Mouse (Mus musculus): Measurements from ENCODE around the gene Olfr273. TPM values are rescaled to one million over a fixed set of nuclear protein-coding genes. Genes with fewer than 3 reads are reported as not detected.
"Not testable (repeated sequence)": the region's sequence is repeated elsewhere in the genome, so short reads cannot be mapped to it uniquely, and the experiment has no call there.

Gene Olfr273
- not detected for total RNA-seq (2021)

- intact Hi-C loops (cut with DNase I): no loop called here
- no peak for DNase-seq (ENCODE audit: extremely low spot score in 1 of 2, low spot score in 2 of 2)
Measured at GRCm38 (mm10) chr4:52859136-52859535, at the start of gene Olfr273. Gene Olfr273 (minus strand): TSS chr4:52859236.

GRCm38 (mm10) chr4:52864156-52864555 lies 5.1 kb upstream of the Olfr273 start:
- peak in 1 of 2 experiments; percentile 11 for DNase-seq (ENCODE audit: extremely low spot score in 1 of 2, low spot score in 2 of 2)
- intact Hi-C loops (cut with DNase I): no loop called here

GRCm38 (mm10) chr4:52849672-52850071 lies 9.4 kb downstream of the Olfr273 start:
- intact Hi-C loops (cut with DNase I): no loop called here
- DNase-seq (ENCODE audit: extremely low spot score in 1 of 2, low spot score in 2 of 2): no peak

- no peak for DNase-seq (ENCODE audit: extremely low spot score in 1 of 2, low spot score in 2 of 2)
Measured at GRCm38 (mm10) chr4:52849039-52849635, 9.9 kb downstream of the Olfr273 start.

GRCm38 (mm10) chr4:52845411-52845810 lies 13.6 kb downstream of the Olfr273 start:
- DNase-seq (ENCODE audit: extremely low spot score in 1 of 2, low spot score in 2 of 2); intact Hi-C loops (cut with DNase I): not testable (repeated sequence)

More at GRCm38 (mm10) chr4:52849039-52849635, 9.9 kb downstream of the Olfr273 start:
- intact Hi-C loops (cut with DNase I): no loop called here

GRCm38 (mm10) chr4:52821375-52821774 lies 37.7 kb downstream of the Olfr273 start:
- intact Hi-C loops (cut with DNase I): no loop called here
- DNase-seq (ENCODE audit: extremely low spot score in 1 of 2, low spot score in 2 of 2): no peak

- intact Hi-C loops (cut with DNase I): no loop called here
Measured at GRCm38 (mm10) chr4:52814304-52814703, 44.7 kb downstream of the Olfr273 start, which contains the start of gene Olfr275. Gene Olfr275 (plus strand): TSS chr4:52814604.

GRCm38 (mm10) chr4:52811871-52812270 lies 47.2 kb downstream of the Olfr273 start:
- intact Hi-C loops (cut with DNase I): no loop called here

More at GRCm38 (mm10) chr4:52814304-52814703, 44.7 kb downstream of the Olfr273 start, which contains the start of gene Olfr275:
- no peak for DNase-seq (ENCODE audit: extremely low spot score in 1 of 2, low spot score in 2 of 2)

More at GRCm38 (mm10) chr4:52811871-52812270, 47.2 kb downstream of the Olfr273 start:
- DNase-seq (ENCODE audit: extremely low spot score in 1 of 2, low spot score in 2 of 2): no peak

Other genes with a start within 250 kb of the Olfr273 start
- not detected for gene Olfr275, start 44.6 kb downstream of the Olfr273 start, total RNA-seq (2021)
- not detected for gene Olfr272, start 59.9 kb upstream of the Olfr273 start, total RNA-seq (2021)
- not detected for gene Olfr270, start 105.3 kb upstream of the Olfr273 start, total RNA-seq (2021)
- not detected for gene Nipsnap3a, start 130.0 kb upstream of the Olfr273 start, total RNA-seq (2021)
- 10 to 100 TPM; 22.3 to 24.5 TPM for gene Nipsnap3b, start 152.6 kb upstream of the Olfr273 start, total RNA-seq (2021)